Mouse (Mus musculus): Measurements from ENCODE around the gene Foxj1. TPM values are rescaled to one million over a fixed set of nuclear protein-coding genes. Genes with fewer than 3 reads are reported as not detected.
"Not testable (repeated sequence)": the region's sequence is repeated elsewhere in the genome, so short reads cannot be mapped to it uniquely, and the experiment has no call there.

Gene Foxj1
- total RNA-seq (2021) = 10 to 100 TPM in 1 of 2 experiments, 1 to 10 TPM in 1; 6.9 to 13.4 TPM
- long read RNA-seq, experiment 1, partial matches to known transcripts = 0 of 1 reads
- long read RNA-seq, experiment 1, other reads (novel, unspliced or antisense) = 0 of 1 reads
- long read RNA-seq, experiment 2, partial matches to known transcripts = 0 of 4 reads
- long read RNA-seq, experiment 2, other reads (novel, unspliced or antisense) = 1 of 4 reads

DNA sequence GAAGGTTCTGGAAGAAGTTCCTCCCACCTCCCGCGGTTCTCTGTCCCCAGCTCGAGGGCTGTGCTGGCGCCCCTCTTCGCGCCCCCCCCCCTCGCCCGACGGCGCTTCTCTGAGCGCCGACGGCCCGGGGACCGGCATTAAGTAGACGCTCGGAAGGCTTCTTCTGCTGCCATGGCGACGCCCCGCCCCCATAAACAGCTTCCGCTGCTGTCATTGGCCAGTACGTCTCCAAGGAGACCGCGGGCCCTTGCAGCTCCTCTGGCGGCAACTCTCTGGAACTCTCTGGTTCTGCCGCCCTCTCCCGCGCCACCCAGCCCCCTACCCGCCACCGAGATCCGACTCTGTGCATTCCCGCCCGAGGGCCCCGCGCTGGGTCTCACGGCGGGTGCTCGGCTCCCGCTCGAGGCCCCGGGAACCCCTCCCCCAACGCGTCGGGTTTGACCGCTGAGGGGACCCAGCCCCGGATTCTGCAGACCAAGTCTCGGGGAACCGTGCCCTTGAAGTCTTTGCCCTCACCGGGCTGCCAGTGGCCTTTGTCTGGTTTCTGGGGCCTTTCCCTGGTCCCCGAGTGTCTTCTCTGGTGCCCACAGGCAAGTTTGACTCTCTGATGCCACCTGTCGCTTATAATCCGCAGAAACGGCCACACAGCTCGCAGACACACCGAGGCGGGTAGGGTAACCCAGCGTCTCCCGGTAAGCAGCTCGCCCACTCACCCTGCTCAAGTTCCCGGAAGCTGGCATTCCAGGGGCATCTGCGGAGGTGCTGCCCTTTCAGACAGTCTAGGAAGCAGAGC, at the start of gene Foxj1:
Foxj1 (minus strand) TSS at position 156 of the 793 bp plus-strand sequence.
- DNase-seq (ENCODE audit: low spot score in 2 of 2) = peak; percentile 97 to 98

DNA sequence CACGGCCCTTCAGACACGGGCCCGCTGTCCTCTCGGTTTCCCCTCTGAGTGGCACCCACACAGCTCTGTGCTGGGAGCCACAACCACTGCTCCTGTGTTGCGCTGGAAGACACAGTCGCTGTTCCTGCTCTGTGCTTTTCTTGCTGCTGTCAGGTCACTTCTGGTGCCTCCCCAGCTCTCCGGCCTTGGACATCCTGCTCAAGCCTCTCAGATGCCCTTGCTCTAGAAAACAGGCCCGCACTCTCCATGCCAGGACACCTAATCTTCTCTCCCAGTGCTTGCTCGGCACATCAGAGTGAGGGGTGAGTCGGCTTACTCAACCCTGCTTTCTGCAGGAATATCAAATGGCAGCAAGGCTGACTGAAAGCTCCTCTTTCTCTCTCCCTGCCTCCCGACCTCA, 49.0 kb upstream of the Foxj1 start:
- no peak for DNase-seq (ENCODE audit: low spot score in 2 of 2)

DNA sequence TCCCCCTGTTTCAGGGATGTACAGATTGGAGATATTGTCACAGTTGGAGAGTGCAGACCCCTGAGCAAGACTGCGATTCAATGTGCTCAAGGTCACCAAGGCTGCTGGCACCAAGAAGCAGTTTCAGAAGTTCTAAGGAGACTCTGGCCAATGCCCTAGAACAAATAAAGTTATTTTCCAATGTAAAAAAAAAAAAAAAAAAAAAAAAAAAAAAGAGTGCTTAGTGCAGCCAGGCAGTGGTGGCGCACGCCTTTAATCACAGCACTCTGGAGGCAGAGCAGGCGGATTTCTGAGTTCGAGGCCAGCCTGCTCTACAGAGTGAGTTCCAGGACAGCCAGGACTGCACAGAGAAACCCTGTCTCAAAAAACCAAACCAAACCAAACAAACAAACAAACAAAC, 47.9 kb upstream of the Foxj1 start:
- not testable (repeated sequence) for DNase-seq (ENCODE audit: low spot score in 2 of 2)

DNA sequence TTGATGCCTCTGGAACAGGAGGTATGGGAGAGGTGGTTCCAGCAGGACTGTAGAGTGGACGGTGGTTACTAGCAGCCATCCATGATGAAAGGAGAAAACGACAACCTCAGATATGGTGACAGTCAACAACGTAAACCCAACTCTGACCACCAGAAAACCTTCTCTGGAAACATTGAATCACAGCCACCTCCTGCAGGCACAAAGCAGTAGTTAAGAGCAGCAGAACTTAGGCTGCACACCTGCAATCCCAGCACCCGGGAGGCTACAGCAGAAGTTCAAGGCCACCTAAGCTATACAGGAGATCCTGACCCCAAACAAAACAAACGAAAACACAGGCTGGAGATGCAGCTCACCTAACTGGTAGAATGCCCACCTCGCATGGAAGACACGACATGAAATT, 45.6 kb upstream of the Foxj1 start:
- no peak for DNase-seq (ENCODE audit: low spot score in 2 of 2)

DNA sequence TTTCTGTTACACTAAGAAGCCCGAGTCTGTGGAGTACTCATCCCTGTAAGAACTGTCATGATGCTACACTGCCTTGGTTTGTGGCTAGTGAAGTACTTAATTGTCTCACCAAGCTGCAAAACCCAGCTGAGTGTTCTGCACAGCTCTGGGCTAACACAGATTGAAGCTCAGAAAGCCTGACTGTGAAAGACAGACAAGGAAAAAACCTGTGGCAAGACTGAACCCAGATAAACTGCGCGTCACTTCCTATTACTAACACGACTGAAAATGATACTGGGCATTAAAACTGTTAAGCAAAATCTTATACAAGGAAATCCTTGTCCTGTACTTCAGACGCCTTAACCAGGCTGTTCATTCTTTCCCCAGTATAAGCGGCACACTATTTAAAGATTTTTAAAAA, 44.3 kb upstream of the Foxj1 start:
- DNase-seq (ENCODE audit: low spot score in 2 of 2) = no peak

DNA sequence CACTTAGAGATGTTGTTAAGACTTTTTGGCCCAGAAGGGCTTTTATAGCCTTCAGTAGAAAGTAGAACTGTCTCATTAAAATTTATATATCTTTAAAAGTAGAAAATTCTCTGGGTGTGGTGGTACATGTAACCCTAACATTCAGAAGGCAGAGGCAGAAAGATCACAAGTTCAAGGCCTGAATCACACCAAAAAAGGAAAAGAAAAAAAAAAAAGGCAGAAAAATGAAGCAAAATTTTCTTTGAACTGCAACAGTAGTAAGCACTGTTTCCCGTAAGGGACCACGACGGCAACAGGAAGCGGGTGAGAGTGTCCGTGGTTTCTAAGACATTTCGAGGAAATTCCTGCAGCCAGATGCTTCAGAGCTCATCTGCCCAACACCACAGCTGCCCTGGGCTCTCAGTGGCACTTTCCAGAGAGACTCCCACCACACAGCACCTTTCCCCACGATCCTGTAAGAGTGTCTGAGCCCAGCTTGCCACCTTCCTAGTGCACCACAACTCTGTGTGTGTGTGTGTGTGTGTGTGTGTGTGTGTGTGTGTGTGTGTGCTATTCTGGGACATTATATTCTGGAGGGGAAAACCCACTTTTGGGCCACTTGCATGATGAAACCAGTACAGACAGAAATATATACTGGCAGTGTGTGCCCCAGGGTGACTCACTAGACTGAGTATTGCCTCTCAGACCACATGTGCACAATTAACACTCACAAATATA, 41.9 kb upstream of the Foxj1 start:
- DNase-seq (ENCODE audit: low spot score in 2 of 2) = no peak

DNA sequence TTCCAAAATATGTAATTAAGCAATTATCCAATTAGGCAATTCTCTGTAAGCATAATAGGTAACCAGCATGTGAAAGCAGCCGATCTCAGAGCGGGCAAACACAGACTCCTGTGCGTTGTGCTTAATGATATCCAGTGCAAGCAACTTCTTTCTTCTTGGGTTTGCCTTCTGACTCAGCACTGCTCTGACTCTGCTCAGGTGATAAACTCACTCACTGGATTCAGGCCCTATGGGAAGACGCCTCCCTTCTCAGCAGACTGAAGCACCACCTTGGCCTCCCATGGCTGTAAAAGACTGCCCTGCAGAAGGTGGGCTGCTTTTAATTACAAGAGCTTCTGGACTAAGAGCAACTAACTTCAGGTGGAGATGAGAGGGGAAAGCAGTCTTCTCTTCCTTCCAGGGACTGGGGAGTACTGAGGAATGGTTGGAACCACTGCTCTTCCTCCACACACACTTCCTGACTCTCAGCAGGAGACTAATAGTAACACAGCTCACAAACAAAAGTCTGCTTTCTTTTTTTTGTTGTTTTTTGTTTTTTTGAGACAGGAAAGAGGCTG, 36.8 kb upstream of the Foxj1 start:
- DNase-seq (ENCODE audit: low spot score in 2 of 2) = no peak

DNA sequence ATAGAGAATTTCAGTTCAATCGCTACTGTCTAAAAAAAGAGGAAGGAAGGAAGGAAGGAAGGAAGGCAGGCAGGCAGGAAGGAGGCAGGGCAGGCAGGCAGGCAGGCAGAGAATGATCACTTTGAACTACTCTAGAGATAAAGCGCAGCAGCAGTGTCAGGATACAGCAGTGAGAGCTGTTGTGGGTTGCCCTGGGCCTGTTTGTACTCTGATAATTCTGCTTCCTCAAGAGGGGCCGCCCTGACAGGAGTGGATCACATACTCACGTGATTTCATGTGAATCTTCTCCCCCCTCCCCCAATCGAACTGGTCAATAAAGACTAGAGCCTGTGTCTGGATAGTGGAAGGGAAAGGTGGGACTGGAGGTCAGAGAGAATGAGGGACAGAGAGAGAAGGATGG, 34.4 kb upstream of the Foxj1 start:
- no peak for DNase-seq (ENCODE audit: low spot score in 2 of 2)

DNA sequence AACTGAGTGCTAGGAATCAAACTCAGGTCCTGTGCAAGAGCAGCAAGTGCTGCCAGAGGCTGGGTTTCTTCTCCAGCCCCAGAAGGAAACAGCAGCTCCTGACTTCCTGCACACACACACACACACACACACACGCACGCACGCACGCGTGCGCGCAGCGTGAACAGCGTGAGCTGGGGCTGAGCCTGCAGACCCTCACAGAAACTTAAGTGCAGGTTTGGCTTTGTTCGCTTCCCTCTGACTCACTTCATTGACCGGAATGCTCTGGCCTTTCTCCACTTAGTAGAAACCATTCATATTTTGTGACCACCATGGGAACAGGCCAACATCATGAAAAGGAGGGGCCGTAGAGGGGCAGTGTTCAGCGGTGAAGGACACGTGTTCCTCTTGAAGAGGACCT, 33.9 kb upstream of the Foxj1 start:
- no peak for DNase-seq (ENCODE audit: low spot score in 2 of 2)

DNA sequence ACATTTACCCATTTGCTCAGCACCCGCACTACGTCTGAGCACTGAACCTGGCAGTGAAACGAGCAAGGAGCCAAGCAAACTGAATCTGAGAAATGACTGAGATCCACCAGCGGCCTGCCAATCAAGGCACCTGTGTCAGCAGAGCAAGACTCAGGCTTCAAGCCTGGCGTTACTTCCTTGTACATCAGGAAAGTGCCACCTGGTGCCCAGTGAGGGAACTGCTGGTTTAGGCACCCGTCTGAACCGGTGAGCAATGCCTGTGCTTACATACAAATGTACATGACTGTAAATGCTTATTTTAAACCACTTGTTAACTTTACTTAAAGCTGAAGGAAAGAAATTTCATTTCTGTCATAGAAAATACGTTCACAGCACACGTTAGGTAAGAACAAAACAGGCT, 32.9 kb upstream of the Foxj1 start:
- DNase-seq (ENCODE audit: low spot score in 2 of 2) = peak; percentile 68 to 79

DNA sequence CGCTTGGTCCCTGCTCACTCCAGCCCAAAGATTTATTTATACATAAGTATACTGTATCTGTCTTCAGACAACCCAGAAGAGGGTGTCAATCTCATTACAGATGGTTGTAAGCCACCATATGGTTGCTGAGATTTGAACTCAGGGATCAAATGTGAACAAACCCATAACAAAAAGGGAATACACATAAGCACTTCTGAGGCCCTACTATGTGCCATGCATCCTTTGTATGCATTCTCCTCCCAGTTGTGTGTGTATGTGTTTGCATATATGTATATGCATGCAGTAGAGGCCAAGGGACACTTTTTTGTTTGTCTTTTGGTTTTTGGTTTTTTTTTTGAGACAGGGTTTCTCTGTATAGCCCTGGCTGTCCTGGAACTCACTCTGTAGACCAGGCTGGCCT, 31.4 kb upstream of the Foxj1 start:
- DNase-seq (ENCODE audit: low spot score in 2 of 2) = no peak

DNA sequence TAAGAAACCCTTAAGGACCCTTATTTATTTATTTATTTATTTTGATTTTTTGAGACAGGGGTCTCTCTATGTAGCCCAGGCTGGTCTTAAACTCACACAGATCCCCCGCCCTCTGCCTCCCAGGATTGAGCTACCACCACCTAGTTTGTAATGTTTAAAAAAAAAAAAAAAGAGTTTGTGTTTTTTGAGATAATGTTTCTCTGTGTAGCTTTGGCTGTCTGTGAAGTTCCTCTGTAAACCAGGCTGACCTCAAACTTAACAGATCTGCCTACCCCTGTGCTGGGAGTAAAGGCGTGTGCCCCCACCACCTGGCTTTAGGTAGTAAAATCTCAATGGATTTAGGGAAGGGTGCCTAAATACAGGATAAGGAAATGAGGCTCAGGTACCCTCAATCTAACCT, 30.9 kb upstream of the Foxj1 start:
- DNase-seq (ENCODE audit: low spot score in 2 of 2) = no peak

DNA sequence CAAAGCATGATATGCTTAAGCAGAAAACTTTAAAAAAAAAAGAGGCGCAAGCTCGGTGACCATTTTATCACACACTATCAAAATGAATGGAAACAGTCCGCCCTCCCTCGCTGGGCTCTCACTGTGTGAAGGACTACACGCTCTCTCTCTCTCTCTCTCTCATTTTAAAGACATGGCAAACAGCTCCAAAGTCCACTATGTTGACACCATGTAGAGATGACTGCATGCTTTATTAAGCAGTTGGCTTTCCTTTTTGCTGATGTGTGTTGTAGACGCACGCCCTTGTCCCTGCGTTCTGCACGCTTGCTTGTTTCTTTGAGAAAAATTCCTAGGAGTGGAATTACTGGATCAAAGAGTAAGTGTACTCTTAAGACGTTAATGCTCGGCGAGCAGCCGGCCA, 30.2 kb upstream of the Foxj1 start:
- DNase-seq (ENCODE audit: low spot score in 2 of 2) = no peak

DNA sequence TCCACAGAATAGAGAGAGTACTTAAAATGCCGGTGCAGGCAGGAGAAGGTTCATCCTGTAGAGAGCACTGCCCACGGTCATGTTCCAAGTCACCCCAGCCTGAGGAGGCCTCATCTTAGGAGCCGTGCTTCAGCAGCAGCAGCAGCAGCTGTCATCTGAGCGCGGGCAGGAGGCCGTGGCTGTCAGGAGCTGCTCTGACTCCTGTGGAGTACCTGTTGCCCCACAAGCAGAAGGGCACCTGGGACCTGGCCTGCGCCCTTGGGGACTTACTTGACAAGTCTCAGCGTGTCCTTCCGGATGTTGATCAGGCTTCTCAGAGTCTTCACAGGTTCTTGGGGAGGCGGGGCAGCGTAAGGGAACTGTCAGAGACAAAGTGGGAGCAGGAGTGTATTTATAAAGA, 26.8 kb upstream of the Foxj1 start:
- DNase-seq (ENCODE audit: low spot score in 2 of 2) = no peak

DNA sequence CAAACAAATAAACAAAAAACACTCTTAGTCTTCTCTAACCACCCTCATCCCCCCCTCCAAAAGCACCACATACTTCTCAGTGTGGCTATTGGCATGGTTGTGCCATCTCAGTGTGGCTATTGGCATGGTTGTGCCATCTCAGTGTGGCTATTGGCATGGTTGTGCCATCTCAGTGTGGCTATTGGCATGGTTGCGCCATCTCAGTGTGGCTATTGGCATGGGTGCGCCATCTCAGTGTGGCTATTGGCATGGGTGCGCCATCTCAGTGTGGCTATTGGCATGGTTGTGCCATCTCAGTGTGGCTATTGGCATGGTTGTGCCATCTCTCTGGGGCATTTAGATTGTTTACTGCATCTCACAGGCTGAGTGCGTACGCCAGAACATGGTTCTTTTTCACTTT, 25.7 kb upstream of the Foxj1 start:
- DNase-seq (ENCODE audit: low spot score in 2 of 2) = not testable (repeated sequence)

DNA sequence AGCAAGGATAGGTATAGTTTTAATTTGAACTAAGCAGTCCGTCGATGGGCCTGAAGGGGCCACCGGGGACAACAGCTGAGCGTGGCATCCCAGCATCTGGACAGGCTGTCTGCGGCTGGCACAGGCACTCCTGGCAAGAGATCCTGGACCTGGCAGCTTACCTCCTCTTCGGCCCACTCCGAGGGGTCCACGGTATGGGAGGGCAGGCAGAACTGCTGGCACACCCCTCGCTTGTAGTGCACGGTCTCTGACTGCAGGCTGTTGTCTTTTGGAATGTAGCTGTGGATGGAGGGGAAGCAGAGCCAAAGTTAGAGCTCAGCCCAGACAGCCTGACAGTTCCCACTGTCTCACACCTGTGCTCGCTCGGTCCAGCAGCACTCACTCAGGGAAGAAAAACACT, 24.5 kb upstream of the Foxj1 start:
- DNase-seq (ENCODE audit: low spot score in 2 of 2) = no peak

DNA sequence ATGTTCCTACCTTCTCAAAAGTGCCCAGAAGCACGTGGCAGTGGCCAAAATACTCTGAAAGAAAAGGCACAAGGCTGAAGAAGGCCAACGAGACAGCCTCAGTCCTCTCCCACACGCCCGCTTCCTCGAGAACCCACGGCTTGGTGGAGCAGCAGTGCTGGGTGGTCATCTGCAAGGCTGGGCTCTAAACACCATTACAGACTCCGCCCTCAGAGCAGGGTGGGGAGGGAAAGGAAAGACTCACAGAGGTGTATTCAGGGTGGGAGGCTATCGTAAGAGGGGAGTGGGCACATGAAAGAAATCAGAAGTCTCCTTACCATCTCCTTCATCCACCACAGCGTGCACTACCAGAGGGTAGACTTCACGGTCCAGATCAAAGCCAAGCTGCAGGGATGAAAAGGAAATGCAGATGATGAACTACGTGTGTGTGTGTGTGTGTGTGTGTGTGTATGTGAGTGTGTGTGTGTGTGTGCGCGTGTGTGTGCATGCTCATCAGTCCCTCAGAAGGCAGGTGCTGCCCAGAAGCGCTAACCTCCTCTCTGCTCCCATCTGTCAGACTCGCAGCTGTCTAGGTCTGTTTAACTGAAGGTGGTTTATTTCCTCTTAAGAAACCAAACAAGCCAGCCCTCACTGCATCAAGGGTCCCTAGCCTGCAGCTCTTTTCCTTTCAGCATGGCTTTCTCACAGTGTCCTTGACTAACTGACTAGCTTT, 23.9 kb upstream of the Foxj1 start:
- DNase-seq (ENCODE audit: low spot score in 2 of 2) = no peak

DNA sequence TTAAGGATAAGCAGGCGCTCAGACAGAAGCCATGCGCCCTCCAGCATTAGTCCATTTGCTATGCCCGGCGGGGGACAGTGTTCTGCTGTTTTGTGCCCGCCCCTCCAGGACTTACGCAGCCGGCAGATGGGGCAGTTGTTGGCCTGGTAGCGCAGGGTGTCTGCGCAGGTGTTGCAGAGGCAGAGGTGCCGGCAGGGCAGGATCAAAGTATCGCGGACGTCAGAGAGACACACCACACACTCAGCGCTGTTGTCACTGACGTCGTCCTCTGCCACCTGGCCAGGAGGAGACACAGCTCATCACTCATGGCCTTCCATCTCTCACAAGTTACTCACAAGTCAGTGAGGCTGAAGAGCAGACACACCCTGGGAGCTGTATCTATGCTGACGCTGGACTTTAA, 19.3 kb upstream of the Foxj1 start:
- no peak for DNase-seq (ENCODE audit: low spot score in 2 of 2)

DNA sequence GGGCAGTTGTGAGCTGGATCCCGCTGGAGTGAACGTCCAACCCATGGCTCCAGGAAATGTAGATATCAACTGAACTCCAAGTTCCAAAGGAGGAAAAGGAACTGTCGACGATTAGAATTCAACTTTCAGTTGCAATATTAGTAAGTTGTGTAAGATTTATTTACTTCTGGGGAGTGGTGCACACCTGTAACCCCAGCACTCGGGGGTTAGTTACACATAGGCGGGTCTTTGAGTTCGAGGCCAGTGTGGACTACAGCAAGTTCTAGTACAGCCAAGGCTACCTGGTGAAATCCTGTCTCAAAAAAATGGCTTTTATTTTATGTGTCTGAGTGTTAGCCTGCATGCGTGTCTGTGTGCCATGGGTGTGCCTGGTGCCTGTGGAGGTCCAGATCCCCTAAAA, 18.3 kb upstream of the Foxj1 start:
- no peak for DNase-seq (ENCODE audit: low spot score in 2 of 2)

DNA sequence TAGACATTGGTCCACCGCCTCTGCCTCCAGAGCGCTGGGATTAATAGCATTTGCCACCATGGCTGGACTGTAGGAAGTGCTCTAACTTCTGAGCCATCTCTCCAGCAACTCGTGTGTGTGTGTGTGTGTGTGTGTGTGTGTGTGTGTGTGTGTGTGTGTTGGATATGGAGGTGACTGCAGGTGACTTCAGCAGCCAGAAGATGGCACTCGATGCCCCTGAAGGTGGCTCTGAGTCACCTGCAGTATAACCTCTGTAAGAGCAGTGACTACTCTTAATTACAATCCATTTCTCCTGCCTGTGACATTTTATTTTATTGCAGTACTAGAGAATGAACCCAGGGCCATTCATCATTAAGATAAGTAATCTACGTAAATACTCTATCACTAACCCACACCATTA, 16.1 kb upstream of the Foxj1 start:
- no peak for DNase-seq (ENCODE audit: low spot score in 2 of 2)

DNA sequence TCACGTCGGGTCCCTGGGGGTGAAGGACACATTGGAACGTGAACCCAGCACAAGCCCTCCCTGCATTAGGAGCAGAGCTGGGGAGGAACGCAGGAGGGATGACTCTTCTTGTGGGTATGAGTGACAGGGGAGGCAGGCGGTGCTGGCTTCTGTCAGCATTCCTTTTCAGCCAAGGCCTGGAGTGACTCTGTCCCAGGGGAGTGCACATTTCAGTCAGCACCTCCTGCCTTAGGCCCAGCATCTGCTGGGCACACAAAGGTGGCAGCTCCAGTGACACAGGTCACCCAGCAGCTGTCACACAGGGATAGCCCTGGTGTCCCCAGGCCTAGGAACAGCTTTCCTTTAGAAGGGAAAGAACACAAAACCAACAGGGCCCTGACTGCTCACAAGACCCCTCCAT, 12.8 kb upstream of the Foxj1 start:
- no peak for DNase-seq (ENCODE audit: low spot score in 2 of 2)

DNA sequence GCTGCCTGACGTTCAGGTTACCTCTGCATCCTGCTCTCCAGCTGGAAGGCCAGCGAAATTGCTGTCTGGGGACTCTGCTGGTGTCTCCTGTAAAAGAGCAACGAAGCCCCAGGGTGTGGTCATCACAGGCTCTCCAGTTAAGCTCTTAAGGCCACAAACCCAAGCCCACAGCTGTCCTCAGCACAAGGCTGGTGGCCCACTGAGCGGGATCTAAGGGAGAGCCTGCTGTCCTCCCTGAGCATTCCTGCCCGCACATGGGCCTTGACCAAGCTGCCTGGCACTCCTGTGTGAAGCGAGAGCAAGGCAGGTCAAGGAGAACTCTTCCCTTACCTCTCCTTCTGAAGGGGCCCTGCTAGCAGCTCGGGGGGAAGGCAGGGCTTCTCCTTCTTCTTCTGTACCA, 11.8 kb upstream of the Foxj1 start:
- no peak for DNase-seq (ENCODE audit: low spot score in 2 of 2)

All from layer of hippocampus, postnatal 14 days (tissue).